Mouse (Mus musculus) hindbrain, embryonic 16.5 days (tissue): ENCODE results near the gene Psen2. TPM values are rescaled to one million over a fixed set of nuclear protein-coding genes. Genes with fewer than 3 reads are reported as not detected.
A peak's percentile ranks its signal among the peaks of the same experiment; 100 is the strongest.

ENCODE experiments used
- ATAC-seq: fragments of 200-750 bp; cut with Nextera tagmentation; 2 replicates; pipeline ENCODE4 v1.8.0; 2017; ENCODE audit warnings: moderate TSS enrichment, moderate library complexity
- H3K27ac ChIP-seq: fragments of 300-500 bp; sonication (generic); 2 replicates; pipeline ENCODE4 v1.5.1; 2014; ENCODE audit warnings: low read depth, mild to moderate bottlenecking, control low read depth, low read length, moderate library complexity
- H3K27me3 ChIP-seq: fragments of 300-500 bp; sonication (generic); replicated peaks from 2 replicates; pipeline ENCODE4 v1.6.1; 2014; ENCODE audit warnings: low read length; ENCODE audit not compliant: control insufficient read depth, insufficient read depth
- H3K36me3 ChIP-seq: fragments of 300-500 bp; sonication (generic); 2 replicates; pipeline ENCODE4 v1.6.1; 2014; ENCODE audit warnings: mild to moderate bottlenecking, low read length, moderate library complexity, mixed read lengths; ENCODE audit not compliant: control insufficient read depth, insufficient read depth
- H3K4me1 ChIP-seq: fragments of 300-500 bp; sonication (generic); 2 replicates; pipeline ENCODE4 v1.6.1; 2014; ENCODE audit warnings: low read depth, low read length; ENCODE audit not compliant: control insufficient read depth, insufficient read depth
- H3K4me2 ChIP-seq: fragments of 300-500 bp; sonication (generic); 2 replicates; pipeline ENCODE4 v1.6.1; 2014; ENCODE audit warnings: mild to moderate bottlenecking, low read length, control low read depth, moderate library complexity
- H3K4me3 ChIP-seq: fragments of 300-500 bp; sonication (generic); 2 replicates; pipeline ENCODE4 v1.5.1; 2014; ENCODE audit warnings: mild to moderate bottlenecking, low read length, control low read depth, moderate library complexity
- H3K9ac ChIP-seq: fragments of 300-500 bp; sonication (generic); 2 replicates; pipeline ENCODE4 v1.6.1; 2014; ENCODE audit warnings: low read depth, mild to moderate bottlenecking, control low read depth, low read length, moderate library complexity
- H3K9me3 ChIP-seq: fragments of 300-500 bp; sonication (generic); 2 replicates; pipeline ENCODE4 v1.6.1; 2014; ENCODE audit warnings: mild to moderate bottlenecking, low read length, moderate library complexity; ENCODE audit not compliant: control insufficient read depth
- WGBS: fragments of 180-500 bp; shearing (Covaris S2); extraction: QIAGEN DNeasy Blood & Tissue Kit; methylation state at CpG from one replicate; pipeline ENCODE4 v1.1.7; 2014; 5-methylcytosine and 5-hydroxymethylcytosine counted together
- polyA plus RNA-seq: library from polyadenylated mRNA; unstranded; fragments of >200 nt; fragmentation: Nextera tagmentation; extraction: Ambion mirVana; gene quantifications from 2 replicates; pipeline ENCODE4 v1.2.1, GENCODE M21; 2015

Psen2 gene
- polyA plus RNA-seq, 1 experiment from 2014 or later: 22.2 TPM

DNA sequence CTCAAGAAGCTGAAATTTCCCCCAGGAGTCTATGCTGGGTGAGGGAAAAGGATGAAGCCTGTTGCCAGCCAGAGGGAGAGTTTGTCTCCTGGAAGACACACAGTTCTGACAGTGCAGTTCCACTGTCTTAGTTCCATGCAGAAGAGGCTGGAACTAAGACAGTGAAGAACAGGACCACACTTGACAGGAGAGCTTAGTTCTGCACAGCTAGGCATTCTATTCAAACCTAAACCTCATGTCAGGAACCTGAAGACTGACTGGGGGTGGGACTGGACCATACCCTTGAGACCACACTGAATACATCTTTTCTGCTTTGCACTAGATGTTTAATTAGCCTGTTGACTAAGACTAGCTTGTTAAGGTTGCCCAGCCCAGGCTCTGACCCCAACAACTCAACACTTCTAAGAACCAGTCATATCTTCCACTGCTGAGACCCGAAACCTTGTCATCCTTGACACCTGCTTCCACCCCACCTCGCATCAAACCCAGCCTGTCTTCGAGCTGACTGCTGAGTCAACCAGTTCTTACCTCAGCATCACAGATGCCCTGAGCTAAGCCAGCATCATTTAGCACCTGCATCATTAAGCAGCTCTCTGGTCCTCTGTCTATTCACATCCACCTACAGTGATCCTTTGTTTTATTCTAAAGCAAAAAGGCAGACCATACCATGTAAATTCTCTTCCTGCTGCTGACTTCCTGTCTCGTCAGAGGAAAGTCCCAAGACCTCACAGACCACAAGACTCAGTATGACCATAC, 64.1 kb downstream of the Psen2 start, which contains the start of gene Coq8a:
TSS of gene Coq8a (minus strand) at position 644 of the 756 bp plus-strand sequence.
- 70% methylated on average over 4 of the region's 4 CpGs for WGBS
- Histone ChIP-seq H3K4me3 (no peak within 1 kb of the TSS), H3K27ac (no peak within 1 kb of the TSS), H3K9me3 (no peaks in the 10 kb centered on the region), H3K36me3 (no peaks in the 10 kb centered on the region), H3K4me2 (no peak within 1 kb of the TSS), H3K4me1 (peaks cover 7% of the 10 kb centered on the region), H3K9ac (no peak within 1 kb of the TSS), H3K27me3 (no peaks in the 10 kb centered on the region)
- ATAC-seq: no peak

DNA sequence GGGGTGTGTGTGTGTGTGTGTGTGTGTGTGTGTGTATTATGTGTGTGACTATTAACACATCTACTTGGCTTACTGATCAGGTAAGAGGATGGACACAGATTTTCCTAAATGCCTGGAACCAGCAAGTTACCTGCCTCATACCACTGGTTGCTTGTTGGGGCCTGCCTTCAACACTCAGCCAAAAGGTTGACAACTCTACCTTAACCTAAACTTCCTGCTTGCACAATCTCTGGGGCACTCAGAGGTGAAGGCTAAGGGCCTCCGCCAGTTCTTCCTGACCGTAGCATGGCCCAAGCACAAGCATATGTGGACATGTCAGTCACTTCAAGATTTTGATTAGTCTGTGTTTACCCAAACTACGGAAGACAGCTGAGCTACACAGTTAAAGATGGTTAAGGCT, 65.3 kb downstream of the Psen2 start:
- Histone ChIP-seq H3K4me2 (no peak overlapping the region), H3K9ac (no peak overlapping the region), H3K27ac (no peak overlapping the region), H3K27me3 (no peaks in the 10 kb centered on the region), H3K4me3 (no peak overlapping the region), H3K36me3 (no peaks in the 10 kb centered on the region), H3K4me1 (peaks cover 7% of the 10 kb centered on the region), H3K9me3 (no peaks in the 10 kb centered on the region)
- no peak for ATAC-seq
- WGBS: 85% methylated on average over 3 of the region's 3 CpGs

DNA sequence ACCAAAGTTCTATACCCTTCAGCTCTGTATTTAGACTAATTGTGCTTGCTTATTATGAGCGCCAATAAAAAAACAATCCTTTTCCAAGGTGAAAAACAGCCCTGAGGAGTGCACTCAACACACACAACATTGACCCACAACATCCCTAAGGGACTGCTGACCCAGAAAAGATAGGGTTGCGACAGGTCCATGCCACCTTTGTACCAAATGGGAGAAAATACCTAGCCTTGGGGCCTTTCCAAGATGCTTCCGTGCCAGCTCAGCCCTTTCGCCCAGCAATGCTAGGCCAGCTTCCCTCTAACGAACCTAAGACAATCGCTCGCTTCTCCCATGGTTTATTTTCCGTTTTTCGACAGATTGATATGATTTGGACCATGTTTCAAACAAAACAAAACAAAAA, 66.7 kb downstream of the Psen2 start:
- Histone ChIP-seq H3K9me3 (no peaks in the 10 kb centered on the region), H3K4me2 (peak overlapping the region; percentile 94), H3K4me3 (peak overlapping the region; percentile 76), H3K27ac (no peak overlapping the region), H3K36me3 (no peaks in the 10 kb centered on the region), H3K4me1 (peaks cover 7% of the 10 kb centered on the region), H3K9ac (no peak overlapping the region), H3K27me3 (no peaks in the 10 kb centered on the region)
- no peak for ATAC-seq
- 93% methylated on average over 9 of the region's 9 CpGs for WGBS

DNA sequence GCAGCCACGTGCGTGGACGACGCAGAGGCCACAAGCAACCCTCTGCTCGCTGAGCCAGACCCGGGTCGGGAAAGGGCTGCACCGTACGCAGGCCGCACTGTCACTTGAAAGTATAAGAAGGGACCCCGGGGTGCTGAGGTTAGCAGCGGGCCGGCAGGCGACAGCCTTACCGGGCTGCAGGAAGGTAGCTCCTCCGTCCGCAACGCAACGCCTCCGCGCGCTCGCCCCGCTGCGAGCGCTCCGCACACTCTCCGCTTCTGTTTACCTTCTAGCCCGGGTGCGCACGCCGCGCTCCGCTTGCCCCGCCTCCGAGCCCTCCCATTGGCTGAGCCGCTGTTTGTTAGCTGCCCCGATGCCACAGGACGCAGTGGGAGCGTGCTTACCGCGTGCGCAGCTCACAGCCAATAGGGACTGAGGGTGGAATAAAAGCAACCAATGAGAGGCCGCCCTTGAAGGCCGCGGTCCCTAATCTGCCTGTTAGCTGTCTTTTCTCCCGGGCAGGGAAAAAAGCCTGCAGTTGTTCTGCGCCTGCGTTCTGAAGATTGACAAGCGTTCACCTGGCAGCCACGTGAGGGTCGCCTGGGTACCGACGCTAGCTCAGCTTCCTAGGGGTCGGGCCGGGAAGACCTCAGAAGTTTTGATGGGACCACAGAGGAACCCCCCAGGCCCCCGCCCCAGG, 67.4 kb downstream of the Psen2 start:
- Histone ChIP-seq H3K9ac (peak overlapping the region; percentile 54), H3K4me2 (peak overlapping the region; percentile 94), H3K4me3 (peak overlapping the region; percentile 76), H3K27ac (peak overlapping the region; percentile 29; the same call in 1 of the 2 replicates), H3K4me1 (peaks cover 7% of the 10 kb centered on the region), H3K36me3 (no peaks in the 10 kb centered on the region), H3K9me3 (no peaks in the 10 kb centered on the region), H3K27me3 (no peaks in the 10 kb centered on the region)
- WGBS: under 1% methylated on average over 54 of the region's 57 CpGs
- ATAC-seq: peak; percentile 100

DNA sequence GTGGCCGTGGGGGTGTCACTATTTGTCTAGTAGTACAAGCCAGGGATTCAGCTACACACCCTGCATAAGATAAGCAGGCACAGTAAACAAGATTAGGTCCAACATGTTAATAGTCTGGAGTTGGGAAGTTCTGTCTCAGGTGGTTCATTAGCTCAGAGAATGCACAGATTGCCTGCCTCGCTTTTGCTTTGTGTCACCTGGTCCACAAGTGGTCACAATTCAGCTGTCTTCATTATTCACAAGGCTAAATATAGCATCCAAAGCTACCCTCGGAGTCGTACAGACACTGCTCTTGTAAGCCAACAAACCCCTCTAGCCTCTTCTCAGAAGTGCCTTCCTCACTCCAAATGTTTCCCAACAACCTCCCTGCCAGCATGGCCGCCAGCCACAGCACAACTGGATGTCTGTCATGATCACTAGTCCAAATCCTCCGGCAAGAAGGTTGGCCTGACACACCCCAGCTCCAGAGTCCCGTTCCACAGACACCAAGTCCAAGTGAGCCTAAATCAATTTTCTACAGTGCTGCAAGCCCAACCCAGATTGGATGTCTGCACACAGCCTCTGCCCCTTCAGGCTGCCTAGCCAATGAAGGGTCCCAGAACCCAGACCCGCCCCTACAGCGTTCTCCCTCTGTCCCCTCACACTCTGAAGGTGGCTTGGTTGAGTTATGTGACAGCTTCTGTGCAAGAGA, 68.3 kb downstream of the Psen2 start:
- Histone ChIP-seq H3K36me3 (no peaks in the 10 kb centered on the region), H3K9ac (peak overlapping the region; percentile 54; the same call in 1 of the 2 replicates), H3K27ac (no peak overlapping the region), H3K4me2 (peak overlapping the region; percentile 94), H3K4me3 (peak overlapping the region; percentile 76), H3K27me3 (no peaks in the 10 kb centered on the region), H3K4me1 (peaks cover 7% of the 10 kb centered on the region), H3K9me3 (no peaks in the 10 kb centered on the region)
- WGBS: 28% methylated on average over 9 of the region's 9 CpGs
- 0 out of 2 replicates have a peak, but pooled peaks have one; percentile 19 for ATAC-seq

DNA sequence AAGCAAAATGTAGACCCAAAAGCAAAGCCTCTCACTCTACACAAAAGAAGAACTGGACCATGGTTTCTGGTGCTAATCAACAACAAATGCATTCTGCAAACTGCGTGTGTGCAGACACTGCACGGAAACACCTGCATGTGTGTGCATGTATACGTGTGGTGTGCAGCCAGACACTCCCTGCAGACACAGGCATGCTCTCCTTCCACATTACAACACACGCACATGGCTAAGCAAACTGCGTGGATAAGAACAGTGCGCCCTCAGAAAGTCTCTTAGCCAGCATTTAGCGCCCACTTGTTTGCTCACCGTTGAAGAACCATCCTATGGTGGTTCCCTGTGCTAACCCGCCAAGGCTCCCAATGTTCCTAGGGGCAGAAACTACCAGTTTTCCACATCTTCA, 69.2 kb downstream of the Psen2 start:
- Histone ChIP-seq H3K4me1 (peaks cover 7% of the 10 kb centered on the region), H3K9me3 (no peaks in the 10 kb centered on the region), H3K9ac (no peak overlapping the region), H3K36me3 (no peaks in the 10 kb centered on the region), H3K27ac (no peak overlapping the region), H3K27me3 (no peaks in the 10 kb centered on the region), H3K4me3 (no peak overlapping the region), H3K4me2 (no peak overlapping the region)
- WGBS: 91% methylated on average over 9 of the region's 9 CpGs
- ATAC-seq: no peak

DNA sequence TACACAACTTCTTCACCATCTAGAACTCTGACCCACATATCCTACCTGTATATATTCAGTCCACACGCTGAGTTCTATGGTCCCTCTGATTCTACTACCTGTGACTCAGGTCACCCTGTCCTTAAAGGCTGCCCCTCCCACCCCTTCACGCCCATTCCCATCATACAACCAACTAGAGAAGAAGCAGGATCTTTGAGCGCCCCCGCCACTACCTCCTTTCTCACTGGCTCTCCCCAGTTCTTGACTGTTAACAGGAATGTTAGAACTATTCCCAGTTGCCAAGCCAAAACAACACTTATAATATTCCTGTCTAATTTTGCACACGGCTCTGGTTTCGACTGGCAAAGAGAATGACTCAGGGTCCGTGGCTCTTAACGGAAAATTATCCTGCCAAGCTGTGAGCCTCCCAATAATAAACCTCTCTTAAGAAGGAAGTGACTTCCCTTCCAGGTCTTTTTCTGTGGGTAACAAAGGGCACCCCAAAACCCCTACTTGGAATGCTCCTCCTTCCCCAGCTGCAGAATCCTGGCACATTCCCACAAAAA, 69.8 kb downstream of the Psen2 start:
- Histone ChIP-seq H3K4me2 (no peak overlapping the region), H3K9me3 (no peaks in the 10 kb centered on the region), H3K36me3 (no peaks in the 10 kb centered on the region), H3K4me3 (no peak overlapping the region), H3K9ac (no peak overlapping the region), H3K27me3 (no peaks in the 10 kb centered on the region), H3K27ac (no peak overlapping the region), H3K4me1 (peaks cover 7% of the 10 kb centered on the region)
- no peak for ATAC-seq
- 79% methylated on average over 8 of the region's 8 CpGs for WGBS

DNA sequence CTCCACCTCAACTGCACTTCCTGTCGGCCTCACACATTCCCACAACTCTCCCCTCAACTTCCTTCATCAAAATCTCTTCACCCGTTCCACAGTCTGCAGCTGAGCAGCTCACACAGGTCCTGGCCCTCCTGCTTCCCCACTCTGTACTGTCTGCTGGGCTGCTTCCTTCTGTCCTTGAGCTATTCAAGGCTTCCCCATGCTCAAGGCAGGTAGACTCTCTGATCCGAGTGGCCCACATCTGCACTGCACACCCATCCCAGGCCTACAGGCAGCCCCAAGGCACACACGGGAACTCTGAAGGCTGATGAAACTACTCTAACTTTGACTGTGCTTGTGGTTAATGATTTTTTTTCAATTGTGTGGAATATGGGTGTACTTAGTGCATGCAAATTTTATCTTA, 70.4 kb downstream of the Psen2 start:
- no peak for ATAC-seq
- Histone ChIP-seq H3K27me3 (no peaks in the 10 kb centered on the region), H3K4me2 (no peak overlapping the region), H3K36me3 (no peaks in the 10 kb centered on the region), H3K9me3 (no peaks in the 10 kb centered on the region), H3K4me1 (peaks cover 7% of the 10 kb centered on the region), H3K27ac (no peak overlapping the region), H3K4me3 (no peak overlapping the region), H3K9ac (no peak overlapping the region)
- WGBS: 60% methylated on average over 4 of the region's 4 CpGs
